Mouse (Mus musculus) heart, postnatal 25 days (tissue): Measurements from ENCODE around the gene Ppard. TPM values are rescaled to one million over a fixed set of nuclear protein-coding genes. Genes with fewer than 3 reads are reported as not detected.
"Not testable (repeated sequence)": the region's sequence is repeated elsewhere in the genome, so short reads cannot be mapped to it uniquely, and the experiment has no call there.

Experiments
- DNase-seq: peaks from one replicate; pipeline ENCODE4 v3.0.0; 2022; ENCODE audit warnings: low spot score
- intact Hi-C: fragments of 180-260 bp; cut with DNase I; formaldehyde crosslinking; loops from one replicate; pipeline ENCODE4 v1.15.1; 2025
- total RNA-seq, 2 experiments: library from RNA; stranded (reverse); gene quantifications; 2 replicates each; pipeline ENCODE4 v1.2.3; 2021

Gene Ppard
- total RNA-seq, 2 experiments from 2014 or later: 40.4 to 40.6 TPM

- intact Hi-C loops: loop anchor here (1.0 to 2.0 kb wide), 2 partner anchors 82 to 102 kb away; partner anchors contain the start of gene Def6
- peak; percentile 58 for DNase-seq
Observed at GRCm38 (mm10) chr17:28308297-28309195, 76.0 kb downstream of the Ppard start.

- no peak for DNase-seq
- intact Hi-C loops: no loop called here
Observed at GRCm38 (mm10) chr17:28310831-28311230, 78.3 kb downstream of the Ppard start.

GRCm38 (mm10) chr17:28311366-28312132 is 79.0 kb downstream of the Ppard start:
- no peak for DNase-seq
- intact Hi-C loops: no loop called here

- no peak for DNase-seq
- intact Hi-C loops: no loop called here
Observed at GRCm38 (mm10) chr17:28312232-28313211, 80.0 kb downstream of the Ppard start.

- intact Hi-C loops: no loop called here
- peak; percentile 91 for DNase-seq
Observed at GRCm38 (mm10) chr17:28313212-28313879, 80.8 kb downstream of the Ppard start, which contains the start of gene Fance. Gene Fance (plus strand): TSS chr17:28313519.

GRCm38 (mm10) chr17:28313880-28314225 is 81.4 kb downstream of the Ppard start:
- intact Hi-C loops: no loop called here
- no peak for DNase-seq

GRCm38 (mm10) chr17:28315611-28316160 is 83.2 kb downstream of the Ppard start:
- intact Hi-C loops: no loop called here
- DNase-seq: no peak

- DNase-seq: no peak
- intact Hi-C loops: no loop called here
Observed at GRCm38 (mm10) chr17:28316476-28316875, 84.0 kb downstream of the Ppard start.

GRCm38 (mm10) chr17:28317091-28317490 is 84.6 kb downstream of the Ppard start:
- DNase-seq: no peak
- intact Hi-C loops: no loop called here

- intact Hi-C loops: no loop called here
Observed at GRCm38 (mm10) chr17:28317725-28318124, 85.2 kb downstream of the Ppard start.

GRCm38 (mm10) chr17:28321700-28322099 is 89.2 kb downstream of the Ppard start:
- intact Hi-C loops: no loop called here
- DNase-seq: no peak

More at GRCm38 (mm10) chr17:28317725-28318124, 85.2 kb downstream of the Ppard start:
- no peak for DNase-seq

GRCm38 (mm10) chr17:28323786-28324185 is 91.3 kb downstream of the Ppard start:
- no peak for DNase-seq
- intact Hi-C loops: no loop called here

- intact Hi-C loops, DNase-seq: not testable (repeated sequence)
Observed at GRCm38 (mm10) chr17:28324416-28324815, 91.9 kb downstream of the Ppard start.

GRCm38 (mm10) chr17:28325751-28326150 is 93.3 kb downstream of the Ppard start:
- intact Hi-C loops: no loop called here
- DNase-seq: no peak

GRCm38 (mm10) chr17:28326951-28327350 is 94.5 kb downstream of the Ppard start:
- DNase-seq: no peak
- intact Hi-C loops: no loop called here

- no peak for DNase-seq
- intact Hi-C loops: loop anchor here (1.0 kb wide), 1 partner anchor 41 kb away; no protein-coding TSS in a partner anchor
Observed at GRCm38 (mm10) chr17:28327673-28328325, 95.3 kb downstream of the Ppard start.

- peak; percentile 92 for DNase-seq
- intact Hi-C loops: loop anchor here (1.0 kb wide), 1 partner anchor 40 kb away; no protein-coding TSS in a partner anchor
Observed at GRCm38 (mm10) chr17:28328366-28328928, 95.9 kb downstream of the Ppard start, which contains the start of gene Rpl10a. Gene Rpl10a (plus strand): TSS chr17:28328471.

GRCm38 (mm10) chr17:28328946-28329345 is 96.4 kb downstream of the Ppard start:
- DNase-seq: no peak
- intact Hi-C loops: loop anchor here (1.0 kb wide), 1 partner anchor 39 kb away; no protein-coding TSS in a partner anchor
